Mouse (Mus musculus) right cerebral cortex, postnatal 25 days (tissue): ENCODE measurements around the gene Bbs9.
"Not testable (repeated sequence)": the region's sequence is repeated elsewhere in the genome, so short reads cannot be mapped to it uniquely, and the experiment has no call there.

Experiments used
- DNase-seq: peaks from one replicate; pipeline ENCODE4 v3.0.0; 2022

Bbs9 gene

DNA sequence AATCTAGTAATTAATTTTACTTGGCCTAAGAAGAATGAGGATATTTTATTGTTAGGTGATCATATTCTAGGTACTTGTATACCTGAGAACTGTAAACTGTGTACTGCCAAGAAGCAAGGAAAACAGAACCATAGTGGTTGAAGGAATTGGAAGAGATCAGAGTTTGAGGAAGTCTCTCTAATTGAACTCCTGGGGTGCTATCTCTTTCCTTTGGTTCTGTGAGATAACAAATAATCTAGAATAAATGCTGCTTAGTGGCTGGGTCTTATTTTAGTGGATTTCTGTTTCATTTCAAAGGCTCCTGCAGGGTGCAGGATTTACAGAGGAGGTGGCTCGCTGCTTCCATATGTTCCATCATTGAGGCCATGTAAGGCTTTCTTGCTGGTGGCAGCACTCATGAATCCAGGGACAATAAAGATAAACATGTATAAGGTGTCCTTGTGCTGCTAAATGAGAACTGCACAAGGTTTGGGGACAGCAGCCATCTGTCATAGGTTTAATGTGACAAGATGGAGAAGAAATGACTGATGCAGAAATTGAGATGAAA, 226.6 kb downstream of the Bbs9 start:
- no peak for DNase-seq

GRCm38 (mm10) chr9:22702812-22703367, 227.4 kb downstream of the Bbs9 start:
- DNase-seq, result no peak

- no peak for DNase-seq
Observed at GRCm38 (mm10) chr9:22703541-22703940, 228.0 kb downstream of the Bbs9 start.

GRCm38 (mm10) chr9:22707166-22707913, 231.8 kb downstream of the Bbs9 start:
- no peak for DNase-seq

GRCm38 (mm10) chr9:22708970-22709726, 233.6 kb downstream of the Bbs9 start:
- DNase-seq, result peak; percentile 25

DNA sequence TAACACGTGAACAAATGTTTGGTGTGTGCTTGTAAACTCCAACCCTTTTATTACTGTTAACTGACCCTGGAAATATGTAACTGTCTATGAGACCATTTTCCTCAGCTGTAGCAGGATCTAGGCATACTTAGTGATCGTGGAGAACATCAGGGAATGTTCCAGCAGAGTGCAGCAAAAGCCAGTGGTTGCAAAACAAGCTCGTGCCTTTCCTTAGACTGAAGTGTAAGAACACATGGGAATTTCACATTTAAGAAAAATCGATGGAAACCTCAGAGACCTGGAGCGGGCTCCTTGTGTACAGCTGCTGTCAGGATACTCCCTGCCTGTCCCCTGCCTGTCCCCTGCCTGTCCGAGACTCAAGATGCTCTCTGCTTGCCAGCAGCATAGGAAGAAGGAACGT, 234.5 kb downstream of the Bbs9 start:
- no peak for DNase-seq

DNA sequence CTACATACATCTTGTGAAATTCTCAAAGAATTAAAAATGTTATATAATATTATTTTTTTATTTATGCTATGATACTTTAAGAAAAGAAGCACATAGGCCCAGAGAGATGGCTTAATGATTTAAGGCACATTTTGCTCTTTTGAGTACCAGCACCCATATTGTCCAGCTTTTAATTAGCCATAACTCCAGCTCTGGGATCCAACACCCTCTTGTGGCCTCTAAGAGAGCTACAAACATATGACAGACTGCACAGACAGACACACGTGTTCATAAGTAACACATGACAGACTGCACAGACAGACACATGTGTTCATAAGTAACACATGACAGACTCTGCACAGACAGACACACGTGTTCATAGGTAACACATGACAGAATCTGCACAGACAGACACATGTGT, 235.8 kb downstream of the Bbs9 start:
- DNase-seq, result no peak

DNA sequence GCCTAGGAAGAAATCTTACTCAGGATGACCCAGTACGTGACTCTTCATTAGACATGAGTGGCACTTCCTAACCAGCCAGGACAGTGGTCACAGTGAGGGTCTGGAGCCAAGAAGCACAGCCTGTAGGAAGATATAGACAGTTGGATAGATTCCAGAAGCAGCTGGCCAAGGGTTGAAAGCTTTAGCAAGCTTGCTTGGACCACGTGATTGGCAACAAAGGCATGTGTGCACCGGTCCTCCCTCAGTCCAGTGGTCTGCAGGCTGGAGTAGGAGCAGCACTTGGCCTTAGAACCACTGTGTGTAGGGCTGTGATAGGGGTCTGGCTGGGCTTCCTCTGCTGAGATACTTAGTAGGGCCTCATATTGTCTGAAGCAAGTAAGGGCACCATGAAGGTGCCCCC, 237.2 kb downstream of the Bbs9 start:
- DNase-seq, result no peak

GRCm38 (mm10) chr9:22713286-22713685, 237.8 kb downstream of the Bbs9 start:
- not testable (repeated sequence) for DNase-seq

DNA sequence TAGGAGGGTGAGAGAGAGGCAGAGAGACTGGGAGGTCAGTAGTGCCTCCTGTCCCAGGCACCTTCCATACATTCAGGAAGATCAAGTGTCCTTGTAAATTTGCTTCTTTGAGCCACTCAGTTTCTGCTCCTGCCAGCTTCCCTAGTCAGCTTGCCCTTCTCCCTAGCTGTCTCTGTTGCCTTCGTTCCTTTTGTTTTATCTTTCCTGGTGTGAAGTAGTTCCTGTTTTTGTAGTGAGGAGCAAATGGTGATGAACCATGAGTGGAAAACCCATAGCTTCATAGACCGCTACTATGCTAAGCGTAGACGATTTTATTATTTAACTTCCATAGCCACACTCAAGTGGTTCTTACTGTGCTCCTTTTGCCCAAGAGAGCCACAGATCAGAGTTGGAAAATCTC, 242.1 kb downstream of the Bbs9 start:
- no peak for DNase-seq

DNA sequence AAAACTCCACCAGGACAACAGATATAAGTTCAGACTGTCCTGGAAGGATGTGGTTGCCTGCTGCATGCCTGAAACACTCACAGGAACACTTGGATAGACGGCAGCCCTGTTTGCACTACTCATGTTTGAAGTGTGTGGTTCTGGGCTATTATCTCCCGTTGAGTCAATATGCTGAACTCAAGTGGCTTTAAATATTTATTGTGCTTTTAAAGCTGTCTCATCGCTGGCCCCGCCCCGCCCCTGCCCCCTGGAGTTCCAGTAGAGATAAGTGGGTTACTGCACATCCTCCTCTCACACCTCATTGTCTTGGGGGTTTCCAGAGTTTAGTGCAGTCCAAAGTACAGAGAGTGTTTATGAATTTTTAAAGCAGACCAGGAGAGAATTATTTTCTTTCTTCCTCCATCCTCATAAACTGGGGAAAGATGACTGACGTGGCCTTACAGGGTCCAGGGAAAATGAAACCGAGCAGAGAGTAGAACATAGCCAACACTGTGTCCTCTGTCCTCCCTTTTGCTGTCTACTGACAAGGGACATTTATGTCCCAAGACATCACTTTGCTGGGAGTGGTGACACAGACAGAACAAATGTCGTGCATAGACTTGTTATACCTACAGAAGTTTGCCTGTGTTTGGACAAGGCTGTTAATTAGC, 242.8 kb downstream of the Bbs9 start:
- no peak for DNase-seq

DNA sequence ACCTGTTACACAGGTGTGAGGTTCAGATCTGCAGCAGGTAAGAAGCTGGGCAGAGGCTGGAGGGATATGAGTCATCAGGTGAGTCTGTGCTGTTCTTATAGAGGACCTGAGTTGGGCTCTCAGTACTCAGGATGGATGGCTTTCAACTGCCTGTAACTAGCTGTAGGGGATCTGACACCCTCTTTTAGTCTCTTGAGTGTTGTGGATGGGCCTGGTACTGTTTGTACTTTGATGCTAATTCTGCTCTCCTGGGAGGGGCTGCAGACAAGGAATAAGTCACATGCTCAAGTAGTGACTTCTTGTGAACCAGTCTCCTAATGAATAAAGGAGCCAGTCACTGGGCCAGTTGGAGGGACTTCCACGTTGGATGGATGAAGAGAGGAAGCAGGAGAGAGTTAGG, 257.1 kb downstream of the Bbs9 start:
- no peak for DNase-seq

- no peak for DNase-seq
Observed at GRCm38 (mm10) chr9:22734954-22735353, 259.4 kb downstream of the Bbs9 start.

DNA sequence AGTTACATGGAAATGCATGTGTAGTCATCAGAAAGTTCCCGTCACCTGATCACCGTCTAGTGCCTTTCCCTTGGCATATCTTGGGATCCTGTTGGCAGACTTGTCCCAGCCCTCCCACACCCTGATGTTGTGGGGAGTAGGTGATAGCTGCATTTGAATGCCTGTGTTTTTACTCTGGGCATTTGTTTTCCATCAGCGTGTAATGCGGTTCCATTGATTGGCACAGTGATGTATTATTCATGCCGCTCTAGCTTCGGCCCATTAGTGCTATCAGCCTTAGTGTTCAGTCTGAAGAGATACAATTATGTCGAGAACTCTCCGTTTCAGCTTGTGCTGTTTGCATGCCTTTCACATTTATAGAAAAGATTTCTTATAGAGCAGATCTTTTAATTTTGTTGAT, 259.9 kb downstream of the Bbs9 start:
- DNase-seq, result no peak

- DNase-seq, result no peak
Observed at GRCm38 (mm10) chr9:22737893-22738292, 262.4 kb downstream of the Bbs9 start.

- DNase-seq, result no peak
Observed at GRCm38 (mm10) chr9:22738861-22739260, 263.3 kb downstream of the Bbs9 start.

DNA sequence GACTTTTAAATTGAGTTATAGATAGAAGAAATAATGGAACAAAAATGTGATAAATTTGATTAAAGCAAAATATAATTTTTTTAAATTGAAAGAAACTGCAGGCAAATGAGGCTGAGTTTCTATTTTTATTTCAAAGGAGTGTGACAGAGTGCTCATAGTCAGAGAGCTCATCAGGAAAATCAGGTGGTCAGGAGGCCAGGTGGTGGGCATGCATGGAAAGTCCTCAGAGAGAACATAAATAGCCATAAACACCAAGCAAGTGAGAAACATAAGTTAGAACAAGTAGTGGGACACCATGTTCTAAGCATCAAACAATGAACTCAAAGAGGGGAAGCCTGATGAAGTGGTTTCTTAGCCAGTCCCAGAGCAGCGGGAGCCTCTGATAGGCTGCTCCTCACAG, 266.5 kb downstream of the Bbs9 start:
- no peak for DNase-seq

DNA sequence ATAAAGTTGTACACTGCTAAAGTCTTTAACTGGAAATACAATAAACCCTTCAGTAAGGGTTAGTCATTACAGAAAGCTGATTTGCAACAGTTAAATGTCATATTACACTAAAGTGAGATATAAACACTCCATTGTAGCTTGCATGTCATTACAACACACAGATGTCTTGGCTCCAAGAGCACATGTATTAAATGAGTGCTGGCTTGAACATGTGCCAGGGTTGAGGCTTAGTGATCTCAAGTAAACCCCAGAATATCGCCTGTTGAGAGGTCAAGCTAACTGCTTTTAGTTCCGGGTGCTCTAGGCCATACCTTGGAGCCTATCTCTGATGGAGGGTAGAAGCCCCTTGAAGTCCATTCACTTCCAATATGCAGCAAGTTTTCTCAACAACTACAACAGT, 273.1 kb downstream of the Bbs9 start:
- DNase-seq, result no peak

DNA sequence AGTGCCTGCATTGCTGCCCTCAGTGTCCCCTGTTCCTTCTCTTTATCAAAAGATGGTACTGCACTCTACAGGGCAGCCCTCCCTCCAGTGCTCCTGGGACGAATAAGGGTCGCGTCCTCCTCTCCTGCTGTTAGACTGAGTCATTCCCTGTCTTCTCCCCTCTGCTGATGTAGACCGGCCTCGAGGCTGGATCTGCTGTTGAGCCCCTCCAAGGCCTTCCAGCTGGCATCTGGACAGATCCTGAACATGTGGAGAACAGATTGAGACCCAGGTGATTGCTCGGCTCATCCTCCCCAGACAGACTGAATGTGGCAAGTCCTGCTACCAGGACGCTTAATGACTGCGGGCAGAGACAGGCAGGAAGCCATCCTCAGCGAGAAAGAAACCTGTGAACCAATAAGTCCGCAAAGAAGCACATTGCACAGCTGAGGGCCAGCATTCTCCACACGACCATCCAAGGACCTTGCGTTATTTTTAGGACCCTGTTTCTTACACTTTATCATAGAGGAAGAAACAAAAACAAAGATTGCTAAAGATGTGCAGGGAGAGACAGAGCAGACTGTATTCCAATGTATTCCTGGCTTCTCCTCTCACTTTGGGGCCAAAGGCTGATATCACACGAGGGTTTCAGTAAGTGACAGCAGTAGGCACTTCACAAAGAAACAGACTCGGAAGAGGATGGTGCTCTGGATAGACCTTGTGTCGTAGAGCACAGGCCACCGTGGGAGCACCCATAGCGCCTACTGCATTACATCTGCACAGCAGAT, 275.4 kb downstream of the Bbs9 start:
- no peak for DNase-seq

- DNase-seq, result no peak
Observed at GRCm38 (mm10) chr9:22751546-22751929, 276.0 kb downstream of the Bbs9 start.

- DNase-seq, result no peak
Observed at GRCm38 (mm10) chr9:22754081-22754672, 278.7 kb downstream of the Bbs9 start.

DNA sequence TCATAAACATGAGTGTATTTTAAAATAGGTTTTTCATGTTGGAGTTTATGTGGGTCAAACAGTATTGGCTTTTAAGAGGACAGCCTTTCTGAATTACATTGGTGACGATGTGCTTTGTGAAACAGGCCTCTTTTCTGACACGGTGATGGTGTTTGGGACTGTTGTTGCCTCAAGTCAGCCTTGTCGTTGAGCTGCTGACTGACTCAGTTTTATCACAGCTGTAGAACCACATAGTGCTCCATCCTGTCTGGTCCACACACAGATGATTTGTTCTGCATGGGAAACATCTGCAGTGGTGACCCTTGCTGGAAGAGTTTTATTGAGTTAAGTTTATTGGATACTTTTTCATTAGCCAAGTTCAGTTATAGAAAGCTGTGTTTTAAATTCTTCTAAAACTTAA, 283.0 kb downstream of the Bbs9 start:
- no peak for DNase-seq
